Mouse (Mus musculus) adrenal gland, adult (tissue): ENCODE results near the gene Stk39.

ENCODE experiments used
- DNase-seq, 2 experiments: peaks; one replicate each; pipeline ENCODE4 v3.0.0; 2022 to 2023; ENCODE audit warnings: low spot score in 1 of 2; ENCODE audit not compliant: inconsistent age in 2 of 2

Gene Stk39

GRCm38 (mm10) chr2:68386313-68386863 is 85.7 kb downstream of the Stk39 start:
- no peak for DNase-seq

DNA sequence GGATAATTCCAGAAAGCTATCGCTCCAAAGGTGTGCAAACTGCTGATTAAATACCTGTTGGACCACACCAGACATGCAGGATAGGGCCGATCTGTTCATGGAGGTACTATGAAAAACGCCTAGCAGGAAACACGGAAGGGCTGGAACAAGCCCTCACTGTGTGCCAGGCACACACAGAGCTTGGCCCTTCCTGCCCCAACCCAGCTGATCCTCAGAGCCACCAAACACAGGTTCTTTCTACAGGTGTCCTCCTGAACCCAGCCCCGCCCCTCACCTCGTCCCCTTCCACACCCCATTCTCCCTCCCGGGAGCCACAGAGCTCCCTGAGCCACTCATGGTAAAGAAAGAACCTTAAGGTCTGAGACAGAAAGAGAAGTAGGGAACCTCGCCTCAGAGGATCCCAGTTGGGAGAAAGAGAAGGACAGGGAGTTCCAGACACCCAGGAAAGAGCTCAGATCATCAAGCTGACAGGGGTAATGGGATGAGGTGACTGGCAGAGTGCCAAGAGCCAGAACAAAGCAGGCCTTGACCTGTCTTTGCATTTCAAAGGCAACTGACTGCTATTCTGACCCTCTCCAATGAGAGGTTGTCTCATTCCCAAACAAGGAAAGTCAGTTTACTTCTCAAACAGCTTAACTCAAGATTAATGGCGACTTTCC is 86.3 kb downstream of the Stk39 start:
- DNase-seq = peak; percentile 61 to 77

GRCm38 (mm10) chr2:68383964-68384363 is 88.1 kb downstream of the Stk39 start:
- no peak for DNase-seq

DNA sequence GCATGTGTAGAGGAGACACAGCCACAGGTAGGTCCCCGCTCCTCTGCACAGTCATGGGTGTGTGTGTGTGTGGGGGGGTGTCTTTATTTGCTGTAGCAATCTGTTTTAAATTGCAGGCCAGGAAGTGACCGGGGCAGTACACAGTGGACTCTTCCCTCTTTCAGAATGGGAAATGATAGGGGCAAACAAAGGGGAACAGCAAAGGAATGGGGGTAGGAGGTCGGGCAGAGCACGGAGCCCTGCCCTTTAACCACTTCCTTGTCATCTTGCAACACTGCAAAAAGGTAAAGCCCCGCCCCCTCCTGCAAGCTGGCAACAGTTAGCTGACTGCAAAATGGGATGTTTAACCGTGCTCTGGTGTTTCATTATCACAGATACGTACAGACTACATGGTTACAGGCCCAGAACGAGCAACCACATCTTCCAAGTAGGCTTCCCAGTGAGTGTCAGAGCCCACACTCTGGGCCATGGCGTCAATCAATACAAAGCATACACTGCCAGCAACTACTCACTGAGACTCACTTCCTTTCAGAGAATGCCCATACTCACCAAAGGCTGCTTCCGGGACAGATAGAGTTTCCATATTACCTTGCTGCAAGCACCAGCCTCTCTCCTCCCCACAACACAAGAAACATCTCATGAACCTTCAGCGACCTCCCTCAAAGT is 89.5 kb downstream of the Stk39 start:
- DNase-seq = no peak

DNA sequence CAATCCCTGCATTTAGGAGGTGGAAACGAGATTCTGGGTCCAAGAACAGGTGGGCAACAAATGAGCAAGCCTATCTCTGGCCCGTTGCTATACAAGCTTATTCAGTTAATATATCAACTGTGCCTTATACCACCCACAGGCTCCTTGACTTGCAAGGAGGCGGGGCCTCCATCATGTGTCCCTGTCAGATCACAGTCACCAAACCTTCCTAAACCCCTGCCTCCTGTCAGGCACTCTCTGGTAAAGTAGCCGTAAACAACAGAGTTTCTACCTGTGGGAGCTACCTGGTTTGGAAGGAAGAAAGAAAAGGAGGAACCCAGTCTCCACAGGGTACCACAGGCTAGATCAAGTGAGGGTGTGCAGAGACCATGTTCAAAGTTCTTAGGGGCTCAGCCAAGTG is 90.2 kb downstream of the Stk39 start:
- DNase-seq = no peak

DNA sequence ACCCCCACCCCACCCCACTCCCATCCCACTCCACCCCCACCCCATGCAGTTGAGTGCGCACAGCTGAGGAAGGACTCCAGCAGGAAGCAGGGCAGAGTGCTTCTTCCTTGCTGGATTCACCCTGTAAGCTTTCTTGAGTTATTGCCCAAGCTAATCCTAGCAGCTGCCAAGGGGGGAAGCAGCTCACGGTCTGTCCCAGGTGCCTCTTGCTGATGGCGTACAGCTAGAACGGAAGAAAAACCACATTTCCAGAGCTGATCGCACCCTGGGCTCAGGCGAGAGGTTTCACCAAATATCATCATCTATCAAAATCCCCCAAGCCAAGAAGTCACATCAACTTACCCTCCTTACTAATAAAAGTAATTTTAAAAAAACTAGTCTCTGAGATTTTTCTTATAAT is 90.9 kb downstream of the Stk39 start:
- DNase-seq = no peak

DNA sequence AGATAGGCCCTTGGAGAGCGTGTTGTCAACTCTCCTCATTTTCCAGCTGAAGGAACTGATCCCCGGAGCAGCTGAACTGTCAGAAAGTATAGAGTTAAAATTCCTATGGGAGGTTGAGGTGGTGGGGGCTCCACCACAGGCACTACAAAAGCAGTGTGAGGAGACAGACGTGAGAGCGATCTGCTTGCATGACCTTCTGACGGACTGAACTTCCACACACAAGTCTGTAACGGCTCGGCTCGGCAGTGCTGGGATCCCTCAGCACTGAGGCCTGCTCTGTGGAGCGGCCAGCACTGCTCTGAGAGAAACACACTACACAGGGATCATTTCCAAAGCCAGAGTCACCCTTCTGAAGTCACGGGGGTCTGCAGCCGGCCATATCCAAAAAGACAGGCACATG is 92.4 kb downstream of the Stk39 start:
- DNase-seq = peak in 1 of 2 experiments; percentile 53

- no peak for DNase-seq
These were observed 93.7 kb downstream of the Stk39 start for GRCm38 (mm10) chr2:68378319-68378718.

DNA sequence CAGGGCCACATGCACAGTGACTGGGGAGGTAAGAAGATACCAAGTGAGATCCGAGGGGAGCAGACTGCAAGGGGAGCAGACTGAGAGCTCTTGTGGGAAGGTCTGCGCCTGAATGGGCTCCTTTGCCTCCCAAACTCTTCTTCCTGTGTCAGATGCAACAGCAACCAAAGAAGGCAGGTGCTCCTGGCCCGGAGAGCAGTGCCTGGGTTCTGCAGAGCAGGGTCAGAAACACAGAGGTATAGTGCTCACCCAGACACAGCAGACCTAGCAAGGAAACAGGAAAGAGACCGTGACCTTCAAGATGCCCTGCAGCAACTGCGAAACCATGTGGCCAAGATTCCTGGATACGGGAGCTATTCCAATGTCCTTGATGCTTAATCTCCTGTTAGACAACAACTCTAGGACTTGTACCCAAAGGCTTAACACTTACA is 94.8 kb downstream of the Stk39 start:
- peak; percentile 44 to 81 for DNase-seq

- peak; percentile 86 to 96 for DNase-seq
These were observed 95.4 kb downstream of the Stk39 start for GRCm38 (mm10) chr2:68376660-68377059.

DNA sequence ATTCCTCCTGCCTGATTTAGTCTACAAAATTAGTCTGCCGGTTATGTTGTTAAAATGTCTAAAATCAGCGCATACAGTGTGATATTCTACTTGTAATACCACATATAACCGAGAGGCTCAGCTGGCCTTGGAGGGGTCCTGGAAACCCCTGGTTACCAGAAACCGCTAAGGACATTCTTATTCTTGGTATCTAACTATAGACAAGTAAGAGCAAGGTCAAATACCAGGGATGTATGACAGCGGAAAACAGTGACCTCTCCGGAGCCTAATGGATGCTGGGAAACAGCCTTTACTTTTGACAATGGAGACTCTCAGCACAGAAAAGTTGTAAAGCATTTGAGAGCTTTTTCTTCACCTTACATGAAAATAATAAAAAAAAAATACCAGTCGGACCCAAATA is 97.9 kb downstream of the Stk39 start:
- peak in 1 of 2 experiments; percentile 56 for DNase-seq

- DNase-seq = no peak
These were observed 100.2 kb downstream of the Stk39 start for GRCm38 (mm10) chr2:68371912-68372311.

DNA sequence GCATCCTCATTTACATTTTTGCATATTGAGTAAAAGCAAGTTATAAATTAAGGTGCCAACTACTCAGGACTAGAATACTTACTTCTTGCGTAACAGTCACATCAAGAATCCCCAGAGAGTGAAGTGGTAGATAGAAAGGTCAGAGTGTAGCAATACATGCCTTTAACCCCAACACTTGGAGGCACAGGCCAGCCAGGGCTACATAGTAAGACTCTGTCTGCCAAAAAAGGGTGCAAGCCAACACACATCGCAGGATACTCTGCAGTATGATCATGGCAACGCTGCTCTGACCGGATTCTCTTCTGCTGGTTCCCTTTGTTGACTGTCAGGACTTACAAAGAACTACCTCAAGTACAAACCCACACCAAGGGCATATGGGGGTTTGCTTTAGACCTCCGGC is 101.7 kb downstream of the Stk39 start:
- peak in 1 of 2 experiments; percentile 42 for DNase-seq

DNA sequence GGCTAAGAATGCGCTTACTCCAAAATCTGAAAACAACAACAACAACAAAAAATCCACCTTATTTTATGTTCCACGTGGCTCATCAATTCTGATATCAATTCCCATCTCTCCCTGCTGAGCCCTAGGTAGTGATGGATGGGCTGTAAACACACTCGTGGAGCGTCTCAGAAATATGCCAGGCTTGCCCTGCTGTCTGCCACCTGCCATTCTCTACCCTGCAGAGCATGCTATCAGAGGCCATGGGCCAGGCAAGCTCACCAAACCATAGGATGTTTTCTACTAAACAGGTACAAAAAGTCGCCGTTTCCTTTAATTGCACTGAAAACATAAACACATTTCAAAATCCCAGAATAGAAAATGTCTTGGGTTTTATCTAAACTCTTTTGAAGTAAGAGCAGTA is 103.0 kb downstream of the Stk39 start:
- DNase-seq = no peak

- peak; percentile 70 to 83 for DNase-seq
These were observed 104.1 kb downstream of the Stk39 start for GRCm38 (mm10) chr2:68367944-68368343.

GRCm38 (mm10) chr2:68366897-68367193 is 105.2 kb downstream of the Stk39 start:
- DNase-seq = no peak

DNA sequence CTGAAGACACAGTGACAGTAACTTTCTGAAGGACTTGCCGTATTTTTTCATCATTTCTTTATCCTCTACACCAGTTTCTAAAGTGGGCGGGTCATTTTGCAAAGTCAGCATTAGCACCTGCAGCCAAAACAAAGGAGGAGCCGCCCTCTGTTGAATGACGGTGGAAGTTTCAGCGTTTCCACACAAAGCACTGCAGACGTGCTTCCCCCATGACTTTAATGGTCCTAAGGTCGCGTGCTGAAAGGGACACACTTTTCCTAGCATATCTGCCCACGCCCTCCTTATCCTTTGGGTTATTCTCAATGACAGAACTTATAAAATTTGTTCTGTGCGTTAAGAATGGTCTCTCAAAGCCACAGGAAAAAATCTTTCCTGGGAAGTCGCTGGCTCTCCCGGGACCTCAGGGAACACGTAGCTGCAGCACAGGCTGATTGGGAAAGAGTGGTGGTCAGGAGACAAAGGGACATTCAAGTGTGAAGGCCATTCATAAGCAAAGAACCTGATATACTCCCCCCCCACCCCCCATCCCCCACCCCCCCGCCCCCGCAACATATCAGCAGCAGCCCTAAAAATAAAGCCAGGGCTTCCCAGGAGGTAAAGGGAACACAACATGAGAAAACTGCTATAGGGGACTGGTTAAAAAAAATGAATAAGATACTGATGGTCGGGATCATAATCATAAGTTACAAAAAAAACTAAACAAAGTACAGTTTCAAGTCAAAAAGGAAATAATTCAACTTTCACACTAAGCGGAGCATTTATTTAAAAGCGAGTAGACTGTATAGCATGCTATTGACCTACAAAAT is 105.8 kb downstream of the Stk39 start:
- no peak for DNase-seq

GRCm38 (mm10) chr2:68365504-68365903 is 106.6 kb downstream of the Stk39 start:
- DNase-seq = no peak

- DNase-seq = peak; percentile 62 to 88
These were observed 107.7 kb downstream of the Stk39 start for GRCm38 (mm10) chr2:68364181-68364900.

DNA sequence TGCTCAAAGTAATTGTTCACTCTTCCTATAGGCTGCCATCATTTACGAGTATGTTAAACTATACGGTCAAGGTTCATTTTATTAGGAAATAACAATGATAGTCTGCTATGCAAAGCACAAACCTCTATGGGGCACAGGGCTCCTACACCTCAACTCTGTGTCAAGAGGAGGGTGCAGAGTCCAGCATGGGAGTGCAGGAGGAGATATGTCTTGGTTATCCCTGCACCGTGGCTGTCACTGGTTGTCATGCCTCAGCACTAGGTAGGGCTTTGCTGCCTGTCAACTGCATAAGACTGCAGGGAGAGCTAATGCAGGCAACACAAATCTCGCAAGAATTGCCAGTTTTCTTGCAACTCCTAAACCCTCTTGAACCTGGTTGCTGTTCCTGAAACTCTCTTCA is 108.9 kb downstream of the Stk39 start:
- no peak for DNase-seq

- no peak for DNase-seq
These were observed 110.4 kb downstream of the Stk39 start for GRCm38 (mm10) chr2:68361701-68362100.
